Mouse (Mus musculus): ENCODE data around the gene Gm11733. TPM values are rescaled to one million over a fixed set of nuclear protein-coding genes. Genes with fewer than 3 reads are reported as not detected.
A peak's percentile ranks its signal among the peaks of the same experiment; 100 is the strongest.

Gene Gm11733
- total RNA-seq, 2 experiments from 2014 or later: not detected

- peak; percentile 55 for DNase-seq
Measured at GRCm38 (mm10) chr11:117478271-117479006, 5.7 kb upstream of the Gm11733 start.

GRCm38 (mm10) chr11:117479007-117479719, 5.0 kb upstream of the Gm11733 start:
- peak; percentile 82 for DNase-seq

- peak; percentile 21 for DNase-seq
Measured at GRCm38 (mm10) chr11:117479746-117480145, 4.4 kb upstream of the Gm11733 start.

GRCm38 (mm10) chr11:117482300-117482676, 1.9 kb upstream of the Gm11733 start:
- DNase-seq: no peak

DNA sequence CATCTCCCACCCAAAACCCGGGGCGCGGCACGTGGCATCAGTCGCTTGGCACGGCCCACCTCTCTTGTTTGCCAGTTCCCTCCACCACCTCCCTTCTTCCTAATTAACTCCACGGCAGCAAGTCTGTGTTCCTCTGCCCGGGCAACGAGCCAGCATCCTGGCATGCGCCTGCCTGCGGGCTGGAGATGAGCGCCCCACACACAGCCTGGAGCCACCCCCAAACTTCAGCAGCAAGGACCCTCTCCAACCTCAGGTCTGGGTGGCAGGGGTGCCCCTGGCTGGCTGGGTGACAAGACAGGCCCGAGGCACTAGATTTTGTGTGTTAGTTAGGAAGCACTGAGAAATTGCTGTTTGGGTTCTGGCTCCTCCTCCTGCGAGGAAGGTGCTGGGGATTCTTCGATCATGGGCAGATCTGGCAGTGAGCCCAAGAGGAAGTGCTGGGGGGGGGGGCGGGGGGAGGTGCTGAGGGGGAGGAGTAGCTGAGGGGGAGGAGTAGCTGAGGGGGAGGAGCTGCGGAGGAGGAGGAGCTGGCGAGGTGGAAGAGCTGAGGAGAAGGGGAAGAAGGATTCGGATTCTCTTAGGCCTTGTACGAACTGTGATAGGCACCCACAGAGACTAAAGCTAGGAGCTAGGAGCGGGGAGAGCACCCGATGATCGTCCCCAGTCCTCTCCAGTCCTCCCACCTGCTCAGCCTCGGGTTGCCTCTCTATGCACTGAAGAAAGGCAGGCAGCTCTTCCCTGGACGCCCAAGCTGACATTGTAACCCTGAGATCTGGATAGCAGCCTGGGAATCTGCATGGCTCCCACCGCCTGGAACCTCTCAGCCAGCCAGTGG, 1.3 kb upstream of the Gm11733 start:
- peak; percentile 53 for DNase-seq

DNA sequence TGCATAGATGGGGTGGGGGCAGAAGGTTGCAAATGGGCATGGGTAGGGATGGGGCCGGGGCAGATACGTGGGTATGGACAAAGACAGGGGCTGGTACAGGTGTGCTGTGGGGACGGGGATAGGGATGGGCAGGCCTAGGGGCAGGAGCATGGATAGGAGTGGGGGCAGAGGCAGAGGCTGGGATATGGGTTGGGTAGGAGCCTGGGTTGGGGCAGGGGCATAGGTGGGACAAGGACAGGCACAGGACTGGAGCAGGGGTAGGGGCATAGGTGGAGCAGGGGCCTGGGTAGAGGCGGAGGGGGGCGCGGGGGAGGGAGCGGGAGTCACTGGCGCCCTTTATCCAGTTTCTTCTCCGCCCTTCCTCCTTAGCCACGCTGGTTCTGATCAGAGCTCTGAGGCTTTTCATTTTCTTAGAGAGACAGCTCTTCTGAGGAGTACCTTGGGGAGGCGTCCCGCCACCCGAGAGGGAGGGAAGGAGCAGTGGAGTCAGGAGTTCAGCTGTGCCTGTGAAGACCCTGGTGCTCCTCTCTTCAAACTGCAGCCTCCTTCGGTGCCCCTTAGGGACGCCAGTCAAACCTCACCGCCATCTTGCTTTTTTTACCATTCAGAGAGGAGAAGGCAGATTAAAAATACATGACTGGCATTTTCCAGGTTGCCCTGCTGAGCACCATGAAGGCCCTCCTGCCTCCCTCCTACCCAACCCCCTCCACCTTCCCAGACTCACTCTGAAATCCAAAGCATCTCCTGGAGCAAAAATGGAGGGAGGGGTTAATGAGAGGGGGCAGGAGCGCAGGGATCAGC, 7.4 kb downstream of the Gm11733 start:
- no peak for DNase-seq

DNA sequence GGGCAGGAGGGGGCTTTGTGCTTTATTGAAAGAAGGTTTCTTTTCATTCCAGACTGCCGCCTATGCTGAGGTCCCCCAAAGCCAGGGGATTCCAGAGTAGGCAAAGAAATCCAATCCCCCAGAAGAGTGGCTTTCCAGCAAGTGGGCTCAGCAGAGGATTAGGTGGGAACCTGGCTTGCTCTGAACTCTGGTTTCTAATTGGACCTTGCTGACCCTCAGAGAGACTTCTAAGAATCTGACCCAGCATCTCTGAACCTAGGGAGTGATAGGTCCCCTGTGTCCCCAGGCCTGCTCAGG, 8.0 kb downstream of the Gm11733 start:
- no peak for DNase-seq

DNA sequence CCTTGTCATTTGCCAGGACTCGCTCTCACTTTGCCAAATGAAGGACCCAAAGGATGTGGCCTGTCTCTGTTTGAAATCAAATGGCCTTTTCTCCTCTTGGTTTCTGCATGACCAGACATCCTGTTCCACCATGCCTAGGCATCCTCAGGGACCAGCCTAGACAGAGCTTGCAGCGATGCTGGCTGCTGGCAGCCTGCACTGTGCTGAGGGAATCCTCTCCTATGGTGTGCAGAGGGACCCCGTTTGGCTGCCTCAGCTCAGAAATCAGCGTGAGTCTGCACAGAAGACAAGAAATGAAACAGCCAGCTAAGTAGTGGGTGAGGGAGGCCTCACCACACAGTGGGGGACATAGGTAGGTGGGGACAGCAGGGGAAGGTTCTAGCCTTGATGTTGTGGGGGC, 12.6 kb downstream of the Gm11733 start:
- no peak for DNase-seq

- DNase-seq: peak; percentile 76
Measured at GRCm38 (mm10) chr11:117497256-117498136, 13.3 kb downstream of the Gm11733 start.

- no peak for DNase-seq
Measured at GRCm38 (mm10) chr11:117498137-117498511, 14.0 kb downstream of the Gm11733 start.

- DNase-seq: no peak
Measured at GRCm38 (mm10) chr11:117508972-117509371, 24.8 kb downstream of the Gm11733 start.

GRCm38 (mm10) chr11:117515718-117516421, 31.7 kb downstream of the Gm11733 start:
- no peak for DNase-seq

GRCm38 (mm10) chr11:117516422-117516796, 32.2 kb downstream of the Gm11733 start:
- no peak for DNase-seq

DNA sequence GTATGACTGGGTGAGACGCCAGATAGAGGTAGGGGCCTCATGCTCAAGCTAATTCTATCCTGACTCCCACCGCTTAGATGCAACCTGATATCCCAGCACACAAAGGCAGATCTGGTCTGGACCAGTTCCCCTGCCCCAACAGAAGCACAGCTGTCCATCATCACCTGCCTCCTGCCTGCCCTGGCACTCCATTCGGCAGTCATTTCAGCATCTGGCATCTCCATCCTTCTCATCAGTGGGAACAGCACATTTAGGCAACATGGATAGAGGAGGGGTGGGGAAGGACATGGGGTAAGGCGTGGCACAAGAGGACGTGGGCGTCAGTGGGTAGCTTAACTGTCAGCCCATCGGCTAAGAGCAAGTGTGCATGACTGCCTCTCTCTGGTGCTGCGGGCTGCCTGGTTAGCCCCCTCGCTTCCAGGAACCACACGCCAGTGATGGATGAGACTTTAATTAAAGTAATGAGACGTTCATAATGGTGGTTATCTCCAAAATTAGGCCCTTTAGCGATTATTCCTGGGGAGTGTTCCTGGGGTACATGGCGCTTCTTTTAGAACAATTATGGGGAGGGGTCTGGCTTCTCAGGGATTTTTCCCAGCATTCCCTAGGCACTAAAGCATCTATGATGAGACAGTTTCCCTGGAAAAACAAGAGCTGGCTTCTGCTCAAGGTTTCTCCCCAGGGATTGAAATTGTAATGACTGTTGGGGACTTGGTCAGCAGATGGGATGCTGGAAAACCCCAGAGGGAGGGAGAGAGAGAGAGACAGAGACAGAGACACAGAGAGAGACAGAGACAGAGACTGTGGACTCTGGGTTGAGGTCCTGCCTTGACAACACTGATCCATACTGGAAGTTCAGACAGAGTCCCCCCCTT, 38.0 kb downstream of the Gm11733 start:
- no peak for DNase-seq

DNA sequence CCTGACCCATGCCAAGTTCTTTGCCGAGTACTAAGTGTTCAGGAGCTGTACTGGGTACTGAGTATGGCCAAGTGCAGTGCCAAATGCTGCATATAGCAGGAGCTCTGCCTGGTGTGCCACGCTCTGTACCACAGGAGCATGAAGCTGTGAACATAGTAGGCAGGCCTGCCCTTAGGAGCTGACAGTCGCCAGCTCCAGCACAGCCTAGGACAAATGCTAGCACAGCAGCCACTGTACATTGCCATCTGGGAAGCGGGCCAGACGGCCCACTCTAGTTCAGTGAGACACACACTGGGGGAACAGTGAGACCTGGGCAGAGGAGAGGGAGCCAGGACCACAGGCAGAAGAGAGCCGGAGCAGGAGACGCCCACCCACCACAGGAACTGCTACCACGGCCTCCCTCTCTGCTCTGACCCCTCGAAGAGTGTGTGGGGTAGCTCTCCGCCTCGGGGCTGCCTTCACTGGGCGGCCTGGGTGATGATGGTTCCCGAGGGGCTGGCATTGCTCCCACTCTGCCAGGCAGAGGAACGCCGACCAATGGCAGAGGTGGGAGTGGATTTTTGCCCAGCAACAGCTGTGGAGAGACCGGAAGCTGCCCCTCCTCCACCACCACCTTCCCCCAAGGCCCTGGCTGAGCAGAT, 38.8 kb downstream of the Gm11733 start:
- peak; percentile 72 for DNase-seq

GRCm38 (mm10) chr11:117525606-117526349, 41.6 kb downstream of the Gm11733 start:
- DNase-seq: no peak

- DNase-seq: no peak
Measured at GRCm38 (mm10) chr11:117532374-117532773, 48.2 kb downstream of the Gm11733 start.

DNA sequence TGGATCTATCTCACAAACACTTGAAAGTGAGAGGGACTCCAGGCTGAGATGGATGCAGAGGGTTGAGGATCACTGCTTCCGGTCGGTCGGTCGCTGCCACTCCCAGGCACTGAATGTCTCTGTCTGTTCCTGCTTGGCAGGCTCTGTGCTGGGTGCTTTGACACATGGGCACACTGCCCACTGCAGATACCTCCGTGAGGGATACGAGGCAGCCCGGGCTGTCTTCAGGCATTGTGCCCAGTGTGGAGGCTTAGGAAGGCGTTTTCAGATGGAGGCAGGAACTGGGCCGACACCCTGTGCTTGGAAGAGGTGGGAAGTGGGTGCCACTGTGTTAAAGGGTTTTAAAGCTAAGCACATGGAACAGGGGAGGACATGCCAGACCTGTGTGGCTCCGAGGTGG, 50.7 kb downstream of the Gm11733 start:
- peak; percentile 77 for DNase-seq
